Mouse (Mus musculus): ENCODE measurements around the gene Prss57.

Gene Prss57

GRCm38 (mm10) chr10:79760603-79761143 lies 30.1 kb downstream of the Prss57 start:
- TF ChIP-seq GATA4 (IDR thresholded peaks at IDR 0.05; ENCODE audit: insufficient replicate concordance, low read length) = no peak

GRCm38 (mm10) chr10:79756660-79757059 lies 34.1 kb downstream of the Prss57 start:
- no peak for TF ChIP-seq GATA4 (IDR thresholded peaks at IDR 0.05; ENCODE audit: insufficient replicate concordance, low read length)

DNA sequence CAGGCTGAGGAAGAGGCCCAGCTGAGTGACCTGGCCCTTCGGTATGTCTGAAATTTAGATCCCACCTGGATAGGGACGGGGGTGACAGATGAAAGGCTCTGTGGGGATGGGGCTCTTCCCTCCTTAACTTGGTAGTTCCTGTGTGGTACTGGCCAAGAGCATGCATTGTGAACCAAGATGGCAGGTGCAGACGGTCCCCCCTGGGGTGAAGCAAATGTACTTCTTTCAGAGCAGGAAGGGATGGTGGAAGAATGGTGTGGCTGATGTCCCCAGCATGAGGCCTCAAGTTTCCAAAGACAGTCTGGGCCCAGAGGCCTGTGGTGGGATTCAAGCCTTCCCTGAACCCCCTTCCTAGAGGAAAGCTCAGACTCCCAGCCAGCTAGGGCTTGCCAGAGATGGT lies 34.9 kb downstream of the Prss57 start:
- no peak for TF ChIP-seq GATA4 (IDR thresholded peaks at IDR 0.05; ENCODE audit: insufficient replicate concordance, low read length)

DNA sequence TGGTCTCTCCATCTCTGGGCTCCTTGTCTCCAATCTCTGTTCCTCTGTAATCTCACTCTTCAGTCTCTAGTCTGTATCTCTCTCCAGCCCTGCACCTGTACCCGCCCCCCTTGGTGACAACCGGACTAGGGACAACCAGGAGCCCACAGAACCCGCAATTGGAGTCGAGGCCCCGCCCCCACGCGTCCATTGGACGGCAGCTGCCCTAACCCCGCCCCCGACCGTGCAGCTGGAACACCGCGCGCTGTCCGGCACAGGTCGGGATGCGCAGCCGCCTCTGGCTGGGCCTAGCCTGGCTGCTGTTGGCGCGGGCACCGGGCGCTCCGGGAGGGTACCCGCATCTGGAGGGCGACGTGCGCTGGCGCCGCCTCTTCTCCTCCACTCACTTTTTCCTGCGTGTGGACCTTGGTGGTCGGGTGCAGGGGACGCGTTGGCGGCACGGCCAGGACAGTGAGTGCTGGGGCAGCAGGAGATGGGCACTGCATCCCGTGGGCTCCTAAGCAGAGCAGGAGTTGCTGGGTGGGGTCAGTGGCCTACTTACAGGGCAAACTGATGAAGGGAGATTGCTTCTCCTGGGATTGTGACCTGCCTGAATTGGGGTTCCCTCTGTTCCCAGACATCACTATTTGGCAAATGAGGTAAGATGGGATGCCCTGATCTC lies 35.8 kb downstream of the Prss57 start, which contains the start of gene Fgf22:
TSS of gene Fgf22 (plus strand) at position 221 of the 661 bp plus-strand sequence.
- no peak for TF ChIP-seq GATA4 (IDR thresholded peaks at IDR 0.05; ENCODE audit: insufficient replicate concordance, low read length)

GRCm38 (mm10) chr10:79748496-79748895 lies 42.3 kb downstream of the Prss57 start:
- TF ChIP-seq GATA4 (IDR thresholded peaks at IDR 0.05; ENCODE audit: insufficient replicate concordance, low read length) = no peak

- TF ChIP-seq GATA4 (IDR thresholded peaks at IDR 0.05; ENCODE audit: insufficient replicate concordance, low read length) = no peak
Measured at GRCm38 (mm10) chr10:79746774-79747151, 44.0 kb downstream of the Prss57 start.

DNA sequence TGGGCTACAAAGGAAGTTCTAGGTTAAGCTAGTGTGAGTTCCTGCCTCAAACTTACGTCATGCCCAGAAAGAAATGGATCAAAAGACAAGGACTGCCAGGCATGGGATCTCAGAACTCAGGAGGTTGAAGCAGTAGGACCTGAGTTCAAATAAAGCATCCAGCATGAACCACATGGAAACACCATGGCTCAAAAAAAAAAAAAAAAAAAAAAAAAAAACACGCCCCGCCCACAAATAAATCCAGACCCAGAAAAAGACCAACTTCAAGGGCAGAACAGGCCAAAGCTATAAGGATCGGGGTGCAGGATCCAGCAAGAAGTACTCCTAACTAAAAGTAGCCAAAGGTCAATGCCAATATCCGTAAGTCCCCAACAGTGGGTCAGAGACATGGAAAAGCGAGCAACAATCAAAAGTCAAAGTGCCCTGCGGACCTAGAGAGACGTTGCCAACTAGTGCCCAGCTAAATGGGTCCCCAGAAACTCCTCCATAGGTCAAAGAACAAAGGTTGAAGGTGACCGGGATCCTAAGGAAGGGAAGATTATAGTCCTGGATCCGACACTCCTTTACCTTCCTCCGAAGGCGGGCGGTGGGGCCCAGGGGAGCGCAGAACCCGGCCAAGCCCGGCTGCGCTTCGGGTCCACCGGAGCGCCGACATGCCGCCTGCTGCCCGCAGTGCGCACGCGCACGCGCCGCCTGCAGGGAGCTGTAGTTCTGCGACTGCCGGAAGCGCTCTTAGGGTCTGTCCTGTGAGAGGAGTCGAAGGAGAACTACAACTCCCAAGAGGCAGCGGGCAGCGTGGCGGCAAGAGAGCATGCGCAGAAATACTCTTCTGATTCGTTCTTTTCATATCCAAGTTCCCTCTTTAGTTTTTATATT lies 44.6 kb downstream of the Prss57 start, which contains the start of gene Polrmt:
TSS of gene Polrmt (minus strand) at position 684 of the 876 bp plus-strand sequence.
- no peak for TF ChIP-seq GATA4 (IDR thresholded peaks at IDR 0.05; ENCODE audit: insufficient replicate concordance, low read length)

DNA sequence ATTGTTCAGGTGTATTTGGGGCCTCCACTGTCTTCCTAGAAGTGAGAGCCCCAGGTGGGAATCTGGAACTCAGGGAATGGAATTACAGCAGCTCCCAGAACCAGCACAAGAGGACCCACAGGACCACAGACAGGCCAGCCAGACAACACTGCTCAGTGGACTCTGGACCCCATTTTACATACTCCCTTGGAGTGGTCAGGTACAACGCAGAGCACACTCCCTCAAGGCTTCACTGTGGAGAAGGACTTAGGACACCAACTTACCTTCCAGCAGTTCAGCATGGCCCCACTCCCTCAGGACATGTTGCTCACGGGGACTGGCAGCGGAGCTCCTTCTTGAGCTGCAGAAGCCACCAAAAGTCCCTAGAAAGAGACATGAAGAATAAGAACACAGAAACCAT lies 45.4 kb downstream of the Prss57 start:
- TF ChIP-seq GATA4 (IDR thresholded peaks at IDR 0.05; ENCODE audit: insufficient replicate concordance, low read length) = no peak

DNA sequence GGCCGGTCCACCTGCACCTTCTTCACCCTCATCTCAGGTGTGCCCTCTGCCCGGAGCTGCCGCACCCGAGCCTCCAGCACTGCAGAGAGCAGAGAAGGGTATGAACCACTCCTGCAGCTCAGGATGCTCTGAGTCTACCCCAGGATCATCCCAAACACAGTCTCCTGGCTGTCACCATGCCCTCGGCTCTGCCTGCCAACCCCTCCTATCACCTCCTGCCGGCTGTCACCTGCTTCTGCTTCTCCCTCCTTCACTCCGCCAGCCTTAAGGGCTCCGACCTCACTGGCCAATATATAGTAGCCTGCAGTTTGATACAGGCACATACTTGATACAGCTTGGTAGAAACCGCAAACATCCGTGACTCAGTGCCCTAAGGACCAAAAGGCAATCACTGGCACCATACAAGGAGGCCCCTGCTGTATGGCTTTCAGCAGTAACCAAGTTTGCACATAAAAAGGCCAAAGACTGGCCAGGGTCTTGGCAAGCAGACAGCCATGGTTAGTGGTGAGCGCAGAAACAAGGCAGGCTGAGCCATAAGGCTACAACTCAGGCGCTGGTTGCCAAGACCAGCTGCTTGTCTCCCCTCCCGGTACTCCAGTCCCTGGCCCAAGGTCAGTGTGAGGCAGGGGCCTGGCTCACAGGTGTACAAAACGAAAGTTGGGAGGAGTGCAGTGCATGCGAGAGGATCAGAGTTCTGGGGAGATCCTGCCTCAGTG lies 47.0 kb downstream of the Prss57 start:
- TF ChIP-seq GATA4 (IDR thresholded peaks at IDR 0.05; ENCODE audit: insufficient replicate concordance, low read length) = no peak

- TF ChIP-seq GATA4 (IDR thresholded peaks at IDR 0.05; ENCODE audit: insufficient replicate concordance, low read length) = no peak
Measured at GRCm38 (mm10) chr10:79743161-79743560, 47.6 kb downstream of the Prss57 start.

DNA sequence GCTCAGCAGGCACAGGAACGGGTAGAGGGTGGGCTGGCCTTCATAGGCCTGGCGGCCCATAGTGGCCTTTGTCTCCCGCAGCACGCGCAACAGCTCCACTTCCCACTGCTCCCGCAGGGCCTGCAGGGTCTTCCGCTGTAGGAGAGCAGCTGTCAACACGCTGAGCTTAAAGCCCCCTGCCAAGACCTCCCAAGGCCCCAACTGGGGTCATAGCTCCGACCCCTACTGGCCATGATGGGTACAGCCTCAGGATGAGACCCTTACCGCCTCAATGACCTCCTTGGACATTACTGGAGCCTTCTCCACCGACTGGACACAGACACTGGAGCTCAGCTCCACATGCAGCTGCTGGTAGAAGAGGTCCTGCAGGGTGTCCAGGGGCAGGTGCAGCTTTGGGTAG lies 49.9 kb downstream of the Prss57 start:
- no peak for TF ChIP-seq GATA4 (IDR thresholded peaks at IDR 0.05; ENCODE audit: insufficient replicate concordance, low read length)

DNA sequence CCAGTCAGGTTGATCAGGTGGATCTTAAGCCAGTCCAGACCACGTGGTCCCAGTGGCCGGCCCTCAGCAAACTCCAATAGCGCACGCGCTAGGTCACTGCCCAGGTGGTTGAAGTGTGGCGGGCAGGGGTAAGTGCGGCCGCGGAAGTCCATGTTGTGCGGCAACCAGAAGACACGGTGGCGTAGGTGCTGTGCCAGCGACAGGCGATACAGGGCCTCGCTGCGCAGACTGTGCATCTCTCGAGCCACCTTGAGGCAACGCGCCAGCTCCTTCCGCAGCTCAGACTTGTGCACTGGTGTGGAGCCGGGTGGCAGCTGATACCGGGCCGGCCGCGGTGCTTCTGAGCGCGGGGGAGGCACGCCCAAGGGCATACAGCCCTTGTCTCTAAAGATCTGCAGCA lies 51.5 kb downstream of the Prss57 start:
- TF ChIP-seq GATA4 (IDR thresholded peaks at IDR 0.05; ENCODE audit: insufficient replicate concordance, low read length) = no peak

- no peak for TF ChIP-seq GATA4 (IDR thresholded peaks at IDR 0.05; ENCODE audit: insufficient replicate concordance, low read length)
Measured at GRCm38 (mm10) chr10:79738259-79738658, 52.5 kb downstream of the Prss57 start.

DNA sequence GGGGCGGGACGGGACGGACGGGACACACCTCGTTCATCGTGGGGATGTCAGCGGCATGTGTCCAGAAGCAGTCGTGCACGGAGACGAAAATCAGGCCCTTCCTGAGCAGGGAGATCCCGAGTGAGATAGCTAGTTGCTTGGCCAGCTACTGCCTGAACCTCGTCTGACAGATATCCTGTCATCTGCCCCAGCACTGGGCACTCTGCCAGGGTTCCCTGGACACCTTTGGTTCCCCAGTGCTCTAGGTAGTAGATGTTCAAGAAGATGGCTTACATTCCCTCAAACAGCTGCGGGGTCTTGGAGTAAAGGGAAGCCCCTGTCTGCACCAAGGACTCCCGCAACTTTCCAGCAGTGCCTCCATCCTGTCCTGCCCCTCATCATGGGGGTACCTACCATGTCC lies 54.1 kb downstream of the Prss57 start:
- TF ChIP-seq GATA4 (IDR thresholded peaks at IDR 0.05; ENCODE audit: insufficient replicate concordance, low read length) = no peak

DNA sequence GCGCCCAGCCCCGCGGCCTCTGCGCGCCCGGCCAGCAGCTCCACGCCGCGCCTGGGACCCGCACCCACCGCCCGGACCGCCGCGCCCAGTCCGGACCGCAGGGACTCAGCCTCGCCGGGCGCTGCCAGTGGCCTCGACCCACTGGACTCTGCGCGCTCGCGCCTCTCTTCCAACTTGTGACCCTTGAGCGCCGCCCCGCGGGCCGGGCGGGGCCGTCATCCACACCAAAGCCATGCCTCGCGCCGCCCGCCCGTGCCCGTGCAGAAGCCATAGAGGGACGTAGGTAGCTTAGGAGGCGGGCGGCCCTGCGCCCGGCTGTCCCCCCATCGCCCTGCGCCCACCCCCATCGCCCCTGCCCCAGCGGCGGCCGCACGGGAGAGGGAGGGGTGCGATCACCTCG lies 55.4 kb downstream of the Prss57 start:
- TF ChIP-seq GATA4 (IDR thresholded peaks at IDR 0.05; ENCODE audit: insufficient replicate concordance, low read length) = no peak

All from liver, adult (tissue).